Mouse (Mus musculus): Measurements from ENCODE around the gene Nfkbia. TPM values are rescaled to one million over a fixed set of nuclear protein-coding genes. Genes with fewer than 3 reads are reported as not detected.

Gene Nfkbia
- polyA plus RNA-seq, 1 experiment from 2014 or later: 36.4 TPM

GRCm38 (mm10) chr12:55445583-55445982 lies 46.9 kb downstream of the Nfkbia start:
- no peaks in the 10 kb centered on the region for H3K27me3 ChIP-seq
- 87% methylated on average over 4 of the region's 4 CpGs for whole genome bisulfite sequencing
- H3K4me3 ChIP-seq (replicated peaks): no peak overlapping the region
- H3K4me2 ChIP-seq: no peak overlapping the region
- H3K4me1 ChIP-seq: peaks cover 24% of the 10 kb centered on the region
- H3K9me3 ChIP-seq: no peaks in the 10 kb centered on the region
- H3K27ac ChIP-seq: no peak overlapping the region
- no peaks in the 10 kb centered on the region for H3K36me3 ChIP-seq (replicated peaks)
- no peak for ATAC-seq (ENCODE audit: low FRiP score)
- H3K9ac ChIP-seq: no peak overlapping the region

- no peak overlapping the region for H3K9ac ChIP-seq
- no peak overlapping the region for H3K27ac ChIP-seq
- no peak overlapping the region for H3K4me2 ChIP-seq
- 91% methylated on average over 4 of the region's 4 CpGs for WGBS
- ATAC-seq (ENCODE audit: low FRiP score): no peak
- H3K27me3 ChIP-seq: no peaks in the 10 kb centered on the region
- no peaks in the 10 kb centered on the region for H3K9me3 ChIP-seq
- no peak overlapping the region for H3K4me3 ChIP-seq (replicated peaks)
- no peaks in the 10 kb centered on the region for H3K36me3 ChIP-seq (replicated peaks)
- peaks cover 22% of the 10 kb centered on the region for H3K4me1 ChIP-seq
Observed at GRCm38 (mm10) chr12:55444031-55444451, 48.4 kb downstream of the Nfkbia start.

- H3K27ac ChIP-seq: no peak overlapping the region
- H3K9ac ChIP-seq: no peak overlapping the region
- no peaks in the 10 kb centered on the region for H3K27me3 ChIP-seq
- 79% methylated on average over 9 of the region's 9 CpGs for WGBS
- no peak overlapping the region for H3K4me2 ChIP-seq
- H3K4me1 ChIP-seq: peaks cover 26% of the 10 kb centered on the region
- H3K36me3 ChIP-seq (replicated peaks): no peaks in the 10 kb centered on the region
- no peaks in the 10 kb centered on the region for H3K9me3 ChIP-seq
- H3K4me3 ChIP-seq (replicated peaks): no peak overlapping the region
- no peak for ATAC-seq (ENCODE audit: low FRiP score)
Observed at GRCm38 (mm10) chr12:55442861-55443850, 49.3 kb downstream of the Nfkbia start.

GRCm38 (mm10) chr12:55442245-55442644 lies 50.2 kb downstream of the Nfkbia start:
- Histone ChIP-seq H3K4me3 (replicated peaks) (no peak overlapping the region), H3K27ac (no peak overlapping the region), H3K4me1 (peaks cover 26% of the 10 kb centered on the region), H3K9ac (no peak overlapping the region), H3K4me2 (no peak overlapping the region), H3K36me3 (replicated peaks) (no peaks in the 10 kb centered on the region), H3K27me3 (no peaks in the 10 kb centered on the region), H3K9me3 (no peaks in the 10 kb centered on the region)
- ATAC-seq (ENCODE audit: low FRiP score): no peak
- 100% methylated on average over 1 of the region's 1 CpGs for WGBS

GRCm38 (mm10) chr12:55440416-55440815 lies 52.0 kb downstream of the Nfkbia start:
- 76% methylated on average over 5 of the region's 5 CpGs for WGBS
- H3K9ac ChIP-seq: no peak overlapping the region
- no peak overlapping the region for H3K27ac ChIP-seq
- H3K4me3 ChIP-seq (replicated peaks): no peak overlapping the region
- no peaks in the 10 kb centered on the region for H3K27me3 ChIP-seq
- peaks cover 15% of the 10 kb centered on the region for H3K4me1 ChIP-seq
- H3K4me2 ChIP-seq: no peak overlapping the region
- H3K36me3 ChIP-seq (replicated peaks): no peaks in the 10 kb centered on the region
- no peak for ATAC-seq (ENCODE audit: low FRiP score)
- no peaks in the 10 kb centered on the region for H3K9me3 ChIP-seq

Other genes starting within 250 kb of the Nfkbia start
- 13.2 and 14.1 TPM in 2 replicates for gene 1110008L16Rik, start 193.1 kb downstream of the Nfkbia start, polyA plus RNA-seq (2016; fragmentation: Nextera tagmentation; extraction: Ambion mirVana)
- 27.1 and 28.3 TPM in 2 replicates for gene Ppp2r3c, start 189.6 kb downstream of the Nfkbia start, polyA plus RNA-seq (2016; fragmentation: Nextera tagmentation; extraction: Ambion mirVana)
- gene Psma6, start 108.4 kb downstream of the Nfkbia start, polyA plus RNA-seq (2016; fragmentation: Nextera tagmentation; extraction: Ambion mirVana): 425 and 437 TPM in 2 replicates
- not detected in 2 replicates for gene Aldoart2, start 72.6 kb upstream of the Nfkbia start, polyA plus RNA-seq (2016; fragmentation: Nextera tagmentation; extraction: Ambion mirVana)
- 2.1 and 2.3 TPM in 2 replicates for gene Insm2, start 106.8 kb upstream of the Nfkbia start, polyA plus RNA-seq (2016; fragmentation: Nextera tagmentation; extraction: Ambion mirVana)